Mouse (Mus musculus) C2C12 (cell line): Measurements from ENCODE around the gene Spdye4a.

ENCODE experiments used
- CEBPB ChIP-seq: IDR thresholded peaks from one replicate; pipeline ENCODE4 v1.6.1; 2011; ENCODE audit warnings: low read depth, mild to moderate bottlenecking, control low read depth, moderate library complexity
- CTCF ChIP-seq: IDR thresholded peaks from one replicate; pipeline ENCODE4 v1.5.1; 2011; ENCODE audit not compliant: control insufficient read depth, insufficient read depth, insufficient read length
- MAX ChIP-seq: IDR thresholded peaks from one replicate; pipeline ENCODE4 v1.6.1; 2011; ENCODE audit warnings: mild to moderate bottlenecking, control low read depth
- MYOD1 ChIP-seq: IDR thresholded peaks from one replicate; pipeline ENCODE4 v1.6.1; 2011; ENCODE audit warnings: low read depth; ENCODE audit not compliant: control insufficient read depth, insufficient read length
- MYOG ChIP-seq: IDR thresholded peaks from one replicate; pipeline ENCODE4 v1.6.1; 2011; ENCODE audit not compliant: control insufficient read depth, insufficient read length; ENCODE audit errors: extremely low read depth
- USF1 ChIP-seq: IDR thresholded peaks from one replicate; pipeline ENCODE4 v1.6.1; 2011; ENCODE audit warnings: low read depth, mild to moderate bottlenecking, control low read depth, moderate library complexity

DNA sequence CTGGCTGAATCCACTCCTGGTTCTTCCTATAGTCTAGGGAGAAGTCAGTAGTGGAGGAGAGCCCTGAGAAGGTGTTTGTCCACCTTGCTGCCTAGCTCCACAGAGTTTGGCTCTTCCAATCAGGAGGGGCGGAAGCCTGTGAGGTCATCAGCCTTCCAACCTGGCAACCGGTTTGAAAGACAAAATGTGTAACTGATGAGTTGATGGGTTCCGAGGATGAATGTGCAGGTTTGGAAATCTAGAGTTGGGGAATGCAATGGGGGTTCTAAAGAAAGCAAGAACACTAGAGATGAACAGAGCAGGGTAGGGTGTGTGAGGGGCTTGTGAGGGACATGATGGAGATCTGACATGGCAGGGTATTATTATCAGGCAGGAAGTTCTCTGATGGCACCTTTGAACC lies at the start of gene Spdye4a:
- TF ChIP-seq CTCF (no peak), USF1 (no peak), MAX (no peak), MYOG (no peak), MYOD1 (no peak), CEBPB (no peak)
